Mouse (Mus musculus) olfactory bulb, adult 2 months (tissue): ENCODE results near the gene Gpr68.

Source experiments
- CTCF ChIP-seq: fragments of 200-500 bp; IDR thresholded peaks from 2 replicates; pipeline ENCODE4 v1.5.1; 2012; ENCODE audit warnings: low read depth, mild to moderate bottlenecking, low read length, moderate library complexity; ENCODE audit not compliant: insufficient read depth
- POLR2A ChIP-seq: fragments of 200-500 bp; IDR thresholded peaks from 2 replicates; pipeline ENCODE4 v1.6.1; 2012; ENCODE audit warnings: mild to moderate bottlenecking, low read depth, low read length, moderate library complexity; ENCODE audit not compliant: insufficient read depth

DNA sequence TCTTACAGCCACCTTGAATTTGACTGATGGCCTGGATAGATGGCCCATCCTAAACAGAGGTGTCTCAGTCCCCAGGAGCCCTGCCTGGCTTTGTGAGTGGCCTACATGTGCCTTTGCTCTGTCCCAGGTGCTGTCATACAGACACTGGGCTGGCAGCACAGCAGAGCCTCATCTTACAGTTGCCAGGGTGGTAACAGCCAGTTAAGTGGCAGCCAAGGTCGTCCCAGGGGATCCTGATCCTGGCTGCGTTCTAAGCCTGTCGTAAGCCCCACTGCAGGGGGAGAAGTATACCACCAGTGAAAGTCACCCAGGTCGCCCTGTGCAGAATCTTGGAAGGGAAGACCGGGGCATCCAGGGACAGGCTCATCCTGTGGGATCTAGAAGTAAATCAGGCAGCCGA is 68.1 kb downstream of the Gpr68 start:
- TF ChIP-seq POLR2A = no peak
- no peak for TF ChIP-seq CTCF
